Mouse (Mus musculus) heart, embryonic 13.5 days (tissue): ENCODE measurements around the gene Tenm4. TPM values are rescaled to one million over a fixed set of nuclear protein-coding genes. Genes with fewer than 3 reads are reported as not detected.

ENCODE experiments used
- ATAC-seq: fragments of 200-750 bp; cut with Nextera tagmentation; 2 replicates; pipeline ENCODE4 v1.8.0; 2017; ENCODE audit warnings: moderate TSS enrichment; ENCODE audit not compliant: insufficient number of reproducible peaks, low FRiP score, low TSS enrichment; ENCODE audit errors: extremely low read depth
- H3K27ac ChIP-seq: fragments of 300-500 bp; sonication (generic); replicated peaks from 2 replicates; pipeline ENCODE4 v1.5.1; 2015; ENCODE audit warnings: moderate library complexity, mild to moderate bottlenecking, inconsistent platforms
- H3K27me3 ChIP-seq: fragments of 300-500 bp; sonication (generic); replicated peaks from 2 replicates; pipeline ENCODE4 v1.6.1; 2015; ENCODE audit warnings: mild to moderate bottlenecking, inconsistent platforms
- H3K36me3 ChIP-seq: fragments of 300-500 bp; sonication (generic); 2 replicates; pipeline ENCODE4 v1.6.1; 2015; ENCODE audit warnings: mild to moderate bottlenecking, inconsistent platforms
- H3K4me1 ChIP-seq: fragments of 300-500 bp; sonication (generic); 2 replicates; pipeline ENCODE4 v1.6.1; 2015; ENCODE audit warnings: inconsistent platforms
- H3K4me2 ChIP-seq: fragments of 300-500 bp; sonication (generic); 2 replicates; pipeline ENCODE4 v1.6.1; 2015; ENCODE audit warnings: inconsistent platforms, mild to moderate bottlenecking, moderate library complexity
- H3K4me3 ChIP-seq: fragments of 300-500 bp; sonication (generic); 2 replicates; pipeline ENCODE4 v1.5.1; 2015; ENCODE audit warnings: moderate library complexity, mild to moderate bottlenecking, inconsistent platforms
- H3K9ac ChIP-seq: fragments of 300-500 bp; sonication (generic); 2 replicates; pipeline ENCODE4 v1.6.1; 2015; ENCODE audit warnings: inconsistent platforms, mild to moderate bottlenecking, moderate library complexity
- H3K9me3 ChIP-seq: fragments of 300-500 bp; sonication (generic); 2 replicates; pipeline ENCODE4 v1.6.1; 2016; ENCODE audit warnings: inconsistent platforms
- WGBS: fragments of 180-500 bp; shearing (Covaris S2); methylation state at CpG from one replicate; pipeline ENCODE4 v1.1.7; 2015; ENCODE audit warnings: mixed read lengths; 5-methylcytosine and 5-hydroxymethylcytosine counted together
- polyA plus RNA-seq: library from polyadenylated mRNA; unstranded; fragments of >200 nt; fragmentation: Nextera tagmentation; extraction: Ambion mirVana; gene quantifications from 2 replicates; pipeline ENCODE4 v1.2.1, GENCODE M21; 2015

Gene Tenm4
- polyA plus RNA-seq, 1 experiment from 2014 or later, result 10.5 TPM

DNA sequence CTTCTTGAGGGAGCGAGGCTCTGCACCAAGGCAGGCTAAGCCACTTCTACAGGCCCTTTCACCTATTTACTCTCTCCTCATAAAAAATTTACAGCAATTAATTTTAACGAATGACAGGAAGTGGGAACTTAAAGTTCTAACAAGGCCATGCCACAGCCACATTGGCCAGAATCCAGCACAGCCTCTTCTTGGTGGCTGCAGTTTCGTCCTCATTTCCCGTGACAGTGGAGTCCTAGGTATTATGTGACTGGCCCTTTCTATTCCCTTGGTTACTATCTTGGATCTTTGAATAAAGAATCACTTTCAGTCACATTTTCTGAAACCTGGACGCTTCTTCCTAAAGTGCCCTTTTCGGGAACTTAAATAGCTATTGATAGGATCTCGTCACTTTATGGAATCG is 181.6 kb downstream of the Tenm4 start:
- Histone ChIP-seq H3K4me2 (no peak overlapping the region), H3K36me3 (no peaks in the 10 kb centered on the region), H3K27me3 (no peaks in the 10 kb centered on the region), H3K9me3 (no peaks in the 10 kb centered on the region), H3K27ac (no peak overlapping the region), H3K4me3 (no peak overlapping the region), H3K4me1 (peaks cover 8% of the 10 kb centered on the region), H3K9ac (no peak overlapping the region)
- no peak for ATAC-seq
- WGBS, result 64% methylated on average over 8 of the region's 8 CpGs

DNA sequence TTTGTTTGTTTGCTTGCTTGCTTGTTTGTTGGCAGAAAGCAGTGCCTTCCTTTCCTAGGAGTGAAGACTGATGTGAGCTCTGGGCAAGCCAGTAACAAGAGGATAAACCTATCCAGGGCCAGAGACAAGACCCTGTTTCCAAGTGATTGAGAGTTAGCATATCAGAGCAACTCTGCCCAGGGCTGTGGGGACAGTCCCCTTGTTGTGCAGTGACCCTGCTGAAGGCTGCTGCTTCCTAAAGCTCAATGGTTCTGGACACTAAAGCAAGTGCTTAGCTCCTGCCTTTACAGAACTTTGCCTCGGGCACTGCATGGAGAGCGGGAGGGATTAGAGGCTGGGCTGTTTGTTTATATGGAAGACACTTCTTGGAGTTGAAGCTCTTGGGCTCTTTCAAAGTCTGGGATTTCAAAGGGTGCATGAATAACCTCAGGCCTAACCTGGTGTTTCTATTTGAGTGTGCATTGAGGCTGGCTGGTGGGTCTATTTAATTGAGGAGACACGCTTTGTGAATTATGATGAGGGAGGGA is 185.3 kb downstream of the Tenm4 start:
- WGBS, result 58% methylated on average over 3 of the region's 3 CpGs
- Histone ChIP-seq H3K36me3 (no peaks in the 10 kb centered on the region), H3K4me3 (no peak overlapping the region), H3K9me3 (no peaks in the 10 kb centered on the region), H3K27ac (no peak overlapping the region), H3K4me1 (peaks cover 14% of the 10 kb centered on the region), H3K27me3 (0 out of 2 replicates have a peak, but pooled peaks cover 8% of the 10 kb centered on the region), H3K4me2 (no peak overlapping the region), H3K9ac (no peak overlapping the region)
- ATAC-seq, result no peak

DNA sequence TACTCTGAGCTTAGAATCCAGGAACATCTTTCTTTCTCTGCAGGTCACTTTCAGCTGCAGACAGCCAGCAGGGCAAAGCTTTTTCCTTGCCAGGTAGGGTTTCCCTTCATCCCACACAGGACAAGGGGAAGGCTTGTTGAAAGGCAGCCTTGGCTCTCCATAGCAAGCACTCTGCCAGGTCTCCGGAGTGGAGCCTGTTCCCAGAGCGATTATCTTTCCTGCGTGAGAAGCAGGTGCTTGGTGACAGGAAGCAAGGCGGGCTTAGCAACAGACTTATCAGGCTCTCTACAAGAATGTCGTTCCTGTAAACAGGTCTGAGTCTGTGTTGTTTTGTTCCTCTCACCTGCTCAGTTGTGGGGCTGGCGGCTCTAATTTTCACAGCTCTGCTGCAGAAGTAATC is 186.5 kb downstream of the Tenm4 start:
- no peak overlapping the region for H3K9ac ChIP-seq

DNA sequence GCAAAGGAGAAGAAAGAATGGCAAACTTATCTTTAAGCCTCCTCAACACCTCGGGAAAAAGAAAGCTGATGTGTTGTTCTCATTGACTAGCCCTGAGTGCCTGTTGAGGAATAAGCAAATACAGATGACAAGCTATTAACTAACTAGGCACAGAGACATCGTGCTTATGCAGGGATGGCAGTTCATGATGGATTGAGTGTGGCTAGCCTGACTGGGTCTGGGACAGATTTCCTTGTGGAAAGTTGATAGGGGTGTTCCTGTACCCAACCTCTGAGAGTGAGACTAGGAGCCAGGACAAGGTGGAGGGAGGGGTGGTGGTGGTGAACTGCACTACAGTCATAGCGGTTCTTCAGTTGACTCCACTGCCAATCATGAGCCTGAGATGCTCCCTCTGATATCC is 192.3 kb downstream of the Tenm4 start:
- ATAC-seq, result no peak
- Histone ChIP-seq H3K4me3 (no peak overlapping the region), H3K9me3 (no peaks in the 10 kb centered on the region), H3K9ac (no peak overlapping the region), H3K4me2 (no peak overlapping the region), H3K27ac (no peak overlapping the region), H3K36me3 (no peaks in the 10 kb centered on the region), H3K4me1 (peaks cover 6% of the 10 kb centered on the region; the same call in 1 of the 2 replicates), H3K27me3 (peaks cover 17% of the 10 kb centered on the region; the same call in 1 of the 2 replicates)
- 32% methylated on average over 3 of the region's 3 CpGs for WGBS

More for the DNA sequence above, 186.5 kb downstream of the Tenm4 start:
- WGBS, result 12% methylated on average over 6 of the region's 6 CpGs
- H3K4me1 ChIP-seq, result peaks cover 14% of the 10 kb centered on the region
- H3K9me3 ChIP-seq, result no peaks in the 10 kb centered on the region
- H3K4me3 ChIP-seq, result no peak overlapping the region
- 0 out of 2 replicates have a peak overlapping the region, but pooled peaks have one; percentile 8 for H3K27ac ChIP-seq
- H3K27me3 ChIP-seq, result peaks cover 16% of the 10 kb centered on the region; the same call in 1 of the 2 replicates
- no peaks in the 10 kb centered on the region for H3K36me3 ChIP-seq
- peak overlapping the region; percentile 45 for H3K4me2 ChIP-seq
- ATAC-seq, result no peak

DNA sequence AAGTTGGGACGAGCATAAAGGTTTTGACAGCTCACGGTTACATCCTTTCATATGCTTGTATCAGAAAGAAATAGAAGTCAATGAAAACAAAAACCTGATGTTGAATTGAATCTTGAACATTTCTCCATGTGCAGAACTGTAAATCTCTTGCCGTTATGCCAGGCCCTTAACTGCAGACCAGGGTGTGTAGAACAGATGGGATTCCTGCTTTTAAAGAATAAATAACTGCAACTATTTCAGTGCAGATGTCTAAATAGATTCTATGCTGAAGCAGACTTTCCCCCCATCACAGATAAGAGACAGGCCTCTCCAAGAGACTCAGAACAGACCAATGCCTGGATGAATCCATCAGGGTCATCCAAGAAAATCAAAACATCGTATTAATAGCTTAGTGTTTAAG is 198.9 kb downstream of the Tenm4 start:
- peaks cover 8% of the 10 kb centered on the region; the same call in 1 of the 2 replicates for H3K4me1 ChIP-seq
- H3K36me3 ChIP-seq, result no peaks in the 10 kb centered on the region
- no peaks in the 10 kb centered on the region for H3K9me3 ChIP-seq
- H3K4me2 ChIP-seq, result no peak overlapping the region
- H3K27ac ChIP-seq, result no peak overlapping the region
- H3K4me3 ChIP-seq, result no peak overlapping the region
- WGBS, result 85% methylated on average over 4 of the region's 4 CpGs
- ATAC-seq, result no peak
- H3K9ac ChIP-seq, result no peak overlapping the region
- H3K27me3 ChIP-seq, result no peaks in the 10 kb centered on the region

DNA sequence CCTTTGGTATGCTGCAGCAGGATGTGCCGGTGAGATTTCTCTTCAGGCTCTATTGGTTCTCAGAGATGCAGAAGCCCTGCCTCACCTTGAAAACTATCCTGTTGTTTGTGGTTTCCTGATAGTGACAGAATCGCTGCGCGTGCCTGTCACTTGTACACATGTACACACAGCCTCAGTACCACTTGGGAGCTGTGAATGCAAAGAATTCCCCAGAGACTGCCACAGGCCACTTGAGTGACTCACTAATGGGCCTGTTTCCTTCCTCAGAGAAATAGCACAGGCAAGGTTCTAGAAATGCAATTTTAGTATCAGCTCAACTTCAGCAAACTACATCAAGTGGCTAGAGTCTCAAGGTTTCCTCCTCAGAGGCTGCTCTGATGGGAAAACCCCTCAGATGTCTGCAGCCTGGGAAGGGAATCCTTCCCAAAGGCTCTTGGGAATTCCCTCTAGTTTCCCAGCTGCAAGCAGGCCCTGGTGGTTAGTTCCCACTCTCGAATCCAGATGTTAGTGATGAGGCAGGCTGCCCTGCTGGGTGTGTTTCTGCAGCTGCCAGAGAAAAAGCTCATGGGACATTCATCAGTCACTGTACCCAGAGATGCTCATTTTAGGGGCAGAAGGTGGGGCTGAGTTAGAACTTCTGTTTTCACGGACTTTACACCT is 203.1 kb downstream of the Tenm4 start:
- no peak for ATAC-seq
- Histone ChIP-seq H3K27me3 (no peaks in the 10 kb centered on the region), H3K4me2 (no peak overlapping the region), H3K9me3 (no peaks in the 10 kb centered on the region), H3K4me3 (no peak overlapping the region), H3K27ac (no peak overlapping the region), H3K9ac (no peak overlapping the region), H3K36me3 (no peaks in the 10 kb centered on the region), H3K4me1 (peaks cover 20% of the 10 kb centered on the region)
- WGBS, result 50% methylated on average over 6 of the region's 6 CpGs

DNA sequence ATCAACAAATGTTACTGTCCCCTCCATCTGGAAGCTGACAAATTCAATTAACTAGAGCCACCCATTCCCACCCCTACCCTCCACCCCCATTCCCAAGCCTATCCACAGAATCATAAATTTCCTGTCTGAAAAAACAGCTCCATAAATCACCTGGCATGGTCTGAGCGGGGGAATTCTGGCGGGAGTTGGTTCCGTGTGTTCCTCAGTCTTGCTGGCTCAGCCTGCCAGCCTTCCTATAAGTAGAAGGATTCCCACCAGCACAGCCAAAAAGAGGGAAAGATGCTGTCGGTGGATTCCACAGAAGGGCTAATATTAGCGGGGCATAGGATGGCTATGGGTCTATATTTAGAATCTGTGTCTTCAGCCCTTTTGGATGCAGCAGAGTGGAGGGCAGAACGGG is 204.5 kb downstream of the Tenm4 start:
- WGBS, result 53% methylated on average over 6 of the region's 6 CpGs
- H3K27ac ChIP-seq, result no peak overlapping the region
- H3K9ac ChIP-seq, result no peak overlapping the region
- no peak for ATAC-seq
- no peaks in the 10 kb centered on the region for H3K27me3 ChIP-seq
- H3K4me3 ChIP-seq, result no peak overlapping the region
- H3K9me3 ChIP-seq, result no peaks in the 10 kb centered on the region
- no peak overlapping the region for H3K4me2 ChIP-seq
- peaks cover 20% of the 10 kb centered on the region for H3K4me1 ChIP-seq
- H3K36me3 ChIP-seq, result no peaks in the 10 kb centered on the region

DNA sequence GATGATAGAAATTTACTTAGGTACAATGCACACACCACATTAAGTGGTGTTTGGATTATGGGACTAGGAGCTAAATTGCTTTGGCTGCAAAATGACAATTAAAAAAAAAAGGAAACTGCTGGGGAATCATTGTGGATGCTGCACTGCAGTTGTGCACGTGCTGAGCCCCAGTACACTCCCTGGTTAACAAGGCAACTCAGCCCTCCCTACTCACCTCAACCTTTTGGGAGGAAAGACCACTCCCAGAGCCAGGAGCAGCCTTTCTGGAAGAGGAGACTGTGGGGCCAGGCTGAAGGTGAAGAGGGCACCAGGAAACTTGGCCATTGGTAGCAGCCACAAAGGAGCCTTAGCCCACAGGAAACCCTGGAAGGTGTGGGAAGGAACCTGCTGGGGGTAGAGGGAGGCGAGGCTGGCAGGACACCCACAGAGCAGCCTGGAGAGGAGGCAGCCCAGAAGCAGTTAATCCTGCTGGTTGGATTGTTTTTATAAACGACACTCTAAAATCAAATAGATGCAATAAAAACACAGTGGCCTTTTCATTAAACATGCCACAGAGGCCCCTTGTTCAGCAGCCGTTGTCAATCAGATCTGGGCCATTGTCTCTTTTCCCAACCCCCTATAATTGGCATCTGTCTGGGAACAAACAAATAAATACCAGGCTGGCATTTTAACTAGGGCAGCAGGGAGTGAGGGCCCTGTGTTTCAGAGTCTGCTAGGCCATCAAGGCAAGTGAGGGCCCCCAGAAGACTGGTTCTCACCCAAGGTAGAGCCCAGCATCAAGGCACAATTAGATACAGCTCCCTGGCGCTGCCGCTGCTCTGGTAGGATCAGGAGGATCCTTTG is 212.9 kb downstream of the Tenm4 start:
- Histone ChIP-seq H3K4me1 (no peaks in the 10 kb centered on the region), H3K27ac (no peak overlapping the region), H3K9ac (no peak overlapping the region), H3K4me2 (no peak overlapping the region), H3K4me3 (no peak overlapping the region), H3K27me3 (no peaks in the 10 kb centered on the region), H3K9me3 (no peaks in the 10 kb centered on the region), H3K36me3 (no peaks in the 10 kb centered on the region)
- 47% methylated on average over 6 of the region's 6 CpGs for WGBS
- no peak for ATAC-seq

DNA sequence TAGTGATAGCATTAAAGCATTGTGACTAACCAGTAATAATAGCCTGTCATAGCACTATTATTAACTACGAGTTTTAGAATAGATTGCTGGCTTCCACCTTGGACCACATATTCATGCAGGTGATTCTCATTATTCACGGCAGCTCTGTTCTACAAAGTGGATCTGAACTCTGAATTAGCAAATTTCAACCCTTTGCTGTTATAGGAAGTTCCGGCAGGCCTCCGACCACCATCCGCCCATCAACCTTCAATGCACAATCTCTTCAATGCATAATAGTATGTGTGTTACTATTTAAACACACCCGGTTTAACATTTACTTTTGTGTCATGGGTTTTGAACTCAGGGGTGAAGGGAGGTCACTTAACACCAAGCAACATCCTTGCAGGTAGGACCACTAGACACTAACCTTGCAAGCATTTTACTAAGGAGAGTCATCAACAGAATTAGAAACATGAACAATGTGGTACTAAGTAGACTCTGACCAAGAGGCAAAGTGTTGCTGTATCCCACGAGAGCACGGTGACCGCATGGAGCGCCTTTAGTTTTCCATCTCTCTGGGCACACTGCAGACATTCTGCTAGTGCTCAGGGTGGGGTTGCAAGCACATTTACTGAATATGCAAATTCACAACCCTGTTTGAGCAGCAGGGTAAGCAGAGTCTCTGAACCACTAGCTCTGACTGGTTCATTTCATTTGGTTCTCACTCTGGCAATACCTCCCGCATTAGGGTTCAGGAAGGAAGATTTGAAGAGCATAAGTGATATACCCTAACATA is 213.9 kb downstream of the Tenm4 start:
- Histone ChIP-seq H3K36me3 (no peaks in the 10 kb centered on the region), H3K4me3 (no peak overlapping the region), H3K4me2 (no peak overlapping the region), H3K4me1 (no peaks in the 10 kb centered on the region), H3K27ac (no peak overlapping the region), H3K9ac (no peak overlapping the region), H3K27me3 (no peaks in the 10 kb centered on the region), H3K9me3 (no peaks in the 10 kb centered on the region)
- 87% methylated on average over 11 of the region's 11 CpGs for WGBS
- no peak for ATAC-seq

DNA sequence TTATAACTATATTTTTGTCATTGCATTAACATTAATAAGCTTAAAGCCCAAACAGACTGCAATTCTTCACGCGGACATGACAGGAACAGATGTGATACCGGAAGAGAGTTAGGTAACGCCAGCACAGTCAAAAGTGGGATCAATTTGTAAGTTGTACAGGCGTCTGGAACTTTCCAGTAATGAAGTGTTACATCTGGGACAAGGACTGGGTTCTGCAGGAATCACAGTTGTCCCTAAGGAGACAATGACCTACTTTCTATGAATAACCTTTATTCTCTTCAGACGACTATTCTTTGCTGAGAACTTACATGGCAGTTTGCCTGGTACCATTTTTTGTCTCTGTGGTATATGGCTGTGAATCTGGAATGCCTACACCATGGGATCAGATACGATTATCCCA is 214.8 kb downstream of the Tenm4 start:
- H3K27ac ChIP-seq, result no peak overlapping the region
- no peak for ATAC-seq

DNA sequence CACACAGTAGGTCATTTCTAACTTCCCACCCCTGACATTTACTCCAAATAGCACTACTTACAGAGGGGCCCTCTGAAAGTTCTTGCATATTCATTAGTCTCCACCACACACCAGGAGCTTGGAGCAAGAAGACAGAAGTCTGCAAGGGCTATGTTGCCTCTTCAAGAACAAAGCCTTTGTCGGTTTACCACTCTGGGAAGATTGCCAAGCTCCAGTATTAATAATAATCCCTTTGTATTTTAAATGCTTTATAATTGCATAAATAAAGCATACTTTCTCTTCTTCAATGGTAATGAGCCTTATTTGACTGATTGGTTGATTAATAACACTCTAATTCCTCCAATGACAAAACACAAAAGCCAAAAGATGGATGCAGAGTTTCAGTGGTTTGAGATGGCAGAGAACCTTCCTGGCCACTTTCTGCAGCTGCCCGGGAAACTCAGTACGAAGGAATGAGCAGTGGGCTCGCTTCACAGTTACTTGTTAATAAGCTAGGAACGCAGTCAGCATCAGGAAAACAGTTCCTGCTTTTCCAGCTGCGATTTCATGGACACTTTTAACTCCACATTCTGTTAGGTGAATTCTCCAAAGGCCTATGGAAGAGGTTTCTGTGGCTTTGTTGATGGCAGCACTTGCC is 219.1 kb downstream of the Tenm4 start:
- Histone ChIP-seq H3K9ac (no peak overlapping the region), H3K27ac (no peak overlapping the region), H3K27me3 (no peaks in the 10 kb centered on the region), H3K4me1 (no peaks in the 10 kb centered on the region), H3K4me2 (no peak overlapping the region), H3K36me3 (no peaks in the 10 kb centered on the region), H3K9me3 (no peaks in the 10 kb centered on the region), H3K4me3 (no peak overlapping the region)
- ATAC-seq, result no peak
- 78% methylated on average over 6 of the region's 6 CpGs for WGBS

More for the DNA sequence above, 214.8 kb downstream of the Tenm4 start:
- no peaks in the 10 kb centered on the region for H3K4me1 ChIP-seq
- H3K4me2 ChIP-seq, result no peak overlapping the region
- no peaks in the 10 kb centered on the region for H3K9me3 ChIP-seq
- 77% methylated on average over 7 of the region's 7 CpGs for WGBS
- no peaks in the 10 kb centered on the region for H3K27me3 ChIP-seq
- H3K9ac ChIP-seq, result no peak overlapping the region
- no peaks in the 10 kb centered on the region for H3K36me3 ChIP-seq
- no peak overlapping the region for H3K4me3 ChIP-seq
